Mouse (Mus musculus) hindbrain, embryonic 16.5 days (tissue): Measurements from ENCODE around the gene Pitpna. TPM values are rescaled to one million over a fixed set of nuclear protein-coding genes. Genes with fewer than 3 reads are reported as not detected.

Experiments
- ATAC-seq: fragments of 200-750 bp; cut with Nextera tagmentation; 2 replicates; pipeline ENCODE4 v1.8.0; 2017; ENCODE audit warnings: moderate TSS enrichment, moderate library complexity
- H3K27ac ChIP-seq: fragments of 300-500 bp; sonication (generic); 2 replicates; pipeline ENCODE4 v1.5.1; 2014; ENCODE audit warnings: low read depth, mild to moderate bottlenecking, control low read depth, low read length, moderate library complexity
- H3K27me3 ChIP-seq: fragments of 300-500 bp; sonication (generic); replicated peaks from 2 replicates; pipeline ENCODE4 v1.6.1; 2014; ENCODE audit warnings: low read length; ENCODE audit not compliant: control insufficient read depth, insufficient read depth
- H3K36me3 ChIP-seq: fragments of 300-500 bp; sonication (generic); 2 replicates; pipeline ENCODE4 v1.6.1; 2014; ENCODE audit warnings: mild to moderate bottlenecking, low read length, moderate library complexity, mixed read lengths; ENCODE audit not compliant: control insufficient read depth, insufficient read depth
- H3K4me1 ChIP-seq: fragments of 300-500 bp; sonication (generic); 2 replicates; pipeline ENCODE4 v1.6.1; 2014; ENCODE audit warnings: low read depth, low read length; ENCODE audit not compliant: control insufficient read depth, insufficient read depth
- H3K4me2 ChIP-seq: fragments of 300-500 bp; sonication (generic); 2 replicates; pipeline ENCODE4 v1.6.1; 2014; ENCODE audit warnings: mild to moderate bottlenecking, low read length, control low read depth, moderate library complexity
- H3K4me3 ChIP-seq: fragments of 300-500 bp; sonication (generic); 2 replicates; pipeline ENCODE4 v1.5.1; 2014; ENCODE audit warnings: mild to moderate bottlenecking, low read length, control low read depth, moderate library complexity
- H3K9ac ChIP-seq: fragments of 300-500 bp; sonication (generic); 2 replicates; pipeline ENCODE4 v1.6.1; 2014; ENCODE audit warnings: low read depth, mild to moderate bottlenecking, control low read depth, low read length, moderate library complexity
- H3K9me3 ChIP-seq: fragments of 300-500 bp; sonication (generic); 2 replicates; pipeline ENCODE4 v1.6.1; 2014; ENCODE audit warnings: mild to moderate bottlenecking, low read length, moderate library complexity; ENCODE audit not compliant: control insufficient read depth
- WGBS: fragments of 180-500 bp; shearing (Covaris S2); extraction: QIAGEN DNeasy Blood & Tissue Kit; methylation state at CpG from one replicate; pipeline ENCODE4 v1.1.7; 2014; 5-methylcytosine and 5-hydroxymethylcytosine counted together
- polyA plus RNA-seq: library from polyadenylated mRNA; unstranded; fragments of >200 nt; fragmentation: Nextera tagmentation; extraction: Ambion mirVana; gene quantifications from 2 replicates; pipeline ENCODE4 v1.2.1, GENCODE M21; 2015

Pitpna gene
- polyA plus RNA-seq, 1 experiment from 2014 or later, result 109 TPM

DNA sequence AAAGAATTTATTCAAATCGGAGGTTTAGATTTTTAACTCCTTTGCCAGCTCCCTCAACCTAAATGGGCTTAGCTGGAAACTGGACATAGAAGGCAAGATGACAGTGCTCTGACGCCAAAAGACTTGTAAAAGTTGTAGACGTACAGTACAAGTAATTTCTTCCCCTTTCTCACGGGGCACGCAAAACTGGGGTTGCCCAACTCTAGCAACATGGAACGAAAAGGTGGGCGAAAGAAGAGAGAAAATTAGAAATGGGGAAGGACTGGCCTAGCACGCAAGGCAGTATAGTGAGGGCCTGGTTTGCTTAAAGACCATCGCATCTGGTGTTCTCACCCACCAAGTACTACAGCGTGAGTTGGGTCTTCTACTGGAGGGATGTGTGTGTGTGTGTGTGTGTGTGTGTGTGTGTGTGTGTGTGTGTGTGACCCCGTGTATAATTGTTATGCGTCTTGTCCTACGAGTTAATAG is 63.1 kb downstream of the Pitpna start:
- 45% methylated on average over 13 of the region's 13 CpGs for WGBS
- Histone ChIP-seq H3K9ac (peak overlapping the region; percentile 80), H3K4me2 (peak overlapping the region; percentile 92), H3K36me3 (no peaks in the 10 kb centered on the region), H3K27ac (peak overlapping the region; percentile 74; the same call in 1 of the 2 replicates), H3K9me3 (no peaks in the 10 kb centered on the region), H3K27me3 (peaks cover 12% of the 10 kb centered on the region), H3K4me3 (peak overlapping the region; percentile 62), H3K4me1 (peaks cover 27% of the 10 kb centered on the region)
- no peak for ATAC-seq

GRCm38 (mm10) chr11:75651426-75652221 is 63.7 kb downstream of the Pitpna start:
- Histone ChIP-seq H3K4me3 (peak overlapping the region; percentile 62), H3K4me1 (peaks cover 29% of the 10 kb centered on the region), H3K4me2 (peak overlapping the region; percentile 92), H3K9ac (peak overlapping the region; percentile 80), H3K27ac (peak overlapping the region; percentile 74), H3K27me3 (peaks cover 12% of the 10 kb centered on the region), H3K9me3 (no peaks in the 10 kb centered on the region), H3K36me3 (no peaks in the 10 kb centered on the region)
- ATAC-seq, result peak; percentile 60
- WGBS, result under 1% methylated on average over 50 of the region's 54 CpGs

DNA sequence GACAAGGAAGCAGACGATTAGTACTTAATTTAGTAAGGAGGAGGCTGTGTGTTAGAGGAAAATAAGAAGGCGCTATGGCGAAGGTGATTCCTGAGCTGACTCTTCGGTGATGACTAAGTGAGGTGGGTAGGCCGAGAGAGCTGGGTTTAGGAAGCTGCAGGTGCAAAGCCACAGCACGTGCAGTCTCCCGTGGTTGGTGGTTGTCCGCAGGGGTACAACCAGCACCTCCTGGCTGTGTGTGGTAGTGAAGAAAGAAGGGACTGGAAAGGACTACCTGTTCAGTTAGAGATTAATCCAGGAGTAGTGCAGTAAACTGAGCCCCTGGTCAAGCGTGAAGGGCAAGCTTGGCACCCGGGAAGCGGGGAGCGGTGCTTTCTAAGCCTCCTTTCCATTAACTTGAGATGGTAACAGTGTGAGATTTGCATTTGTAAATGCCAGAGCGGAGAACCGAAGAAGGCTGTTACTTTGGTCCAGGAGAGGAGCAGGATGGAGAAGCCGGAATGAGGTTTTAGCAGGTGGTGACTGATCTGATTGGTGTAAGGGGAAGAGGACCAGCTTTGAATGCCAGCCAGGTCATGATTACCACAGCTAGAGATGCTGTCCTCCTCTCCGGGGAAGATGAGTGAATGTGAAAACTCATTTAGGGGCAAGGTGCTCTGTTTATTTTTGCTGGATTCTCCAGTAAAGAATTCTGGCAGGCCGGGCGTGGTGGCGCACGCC is 64.5 kb downstream of the Pitpna start:
- peak overlapping the region; percentile 74; the same call in 1 of the 2 replicates for H3K27ac ChIP-seq

DNA sequence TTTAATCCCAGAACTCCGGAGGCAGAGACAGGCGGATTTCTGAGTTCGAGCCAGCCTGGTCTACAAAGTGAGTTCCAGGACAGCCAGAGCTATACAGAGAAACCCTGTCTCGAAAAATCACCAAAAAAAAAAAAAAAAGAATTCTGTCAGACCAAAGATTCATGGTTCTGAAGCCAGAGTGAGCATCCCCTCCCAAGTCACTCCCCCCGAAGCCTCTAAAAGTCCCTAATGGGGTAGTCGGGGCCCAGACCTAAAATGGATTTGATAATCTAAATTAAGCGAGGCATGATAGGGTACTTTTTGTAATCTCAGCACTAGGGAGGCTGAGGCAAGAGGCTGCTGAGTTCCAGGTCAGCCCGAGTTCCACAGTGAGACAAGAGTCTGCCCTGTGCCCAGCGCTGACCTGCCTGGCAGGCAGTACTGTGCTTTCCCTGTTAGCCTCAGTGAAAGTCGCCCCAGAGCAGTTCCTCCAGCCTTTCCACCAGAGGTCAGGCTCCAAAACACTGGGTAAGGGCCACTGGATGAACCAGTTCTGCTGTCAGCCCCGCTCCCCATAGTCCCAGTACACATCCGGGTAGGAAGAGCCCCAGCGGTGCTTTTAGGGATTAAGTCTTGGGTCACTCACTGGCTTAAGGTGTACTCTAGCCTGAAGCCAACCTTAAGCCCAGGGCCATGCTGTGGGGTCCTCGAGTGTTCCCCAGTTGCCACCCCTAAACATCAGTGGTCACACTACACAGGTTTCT is 65.2 kb downstream of the Pitpna start:
- Histone ChIP-seq H3K4me1 (peaks cover 24% of the 10 kb centered on the region), H3K4me2 (peak overlapping the region; percentile 86), H3K9ac (no peak overlapping the region), H3K27ac (peak overlapping the region; percentile 51), H3K9me3 (no peaks in the 10 kb centered on the region), H3K4me3 (no peak overlapping the region; the same call in 1 of the 2 replicates), H3K27me3 (peaks cover 12% of the 10 kb centered on the region), H3K36me3 (no peaks in the 10 kb centered on the region)
- no peak for ATAC-seq
- WGBS, result 33% methylated on average over 14 of the region's 14 CpGs

More for the DNA sequence above, 64.5 kb downstream of the Pitpna start:
- H3K36me3 ChIP-seq, result no peaks in the 10 kb centered on the region
- WGBS, result 24% methylated on average over 20 of the region's 20 CpGs
- H3K9me3 ChIP-seq, result no peaks in the 10 kb centered on the region
- H3K4me1 ChIP-seq, result peaks cover 24% of the 10 kb centered on the region
- ATAC-seq, result no peak
- H3K4me3 ChIP-seq, result peak overlapping the region; percentile 62
- peak overlapping the region; percentile 80 for H3K9ac ChIP-seq
- peaks cover 12% of the 10 kb centered on the region for H3K27me3 ChIP-seq
- peak overlapping the region; percentile 92 for H3K4me2 ChIP-seq

DNA sequence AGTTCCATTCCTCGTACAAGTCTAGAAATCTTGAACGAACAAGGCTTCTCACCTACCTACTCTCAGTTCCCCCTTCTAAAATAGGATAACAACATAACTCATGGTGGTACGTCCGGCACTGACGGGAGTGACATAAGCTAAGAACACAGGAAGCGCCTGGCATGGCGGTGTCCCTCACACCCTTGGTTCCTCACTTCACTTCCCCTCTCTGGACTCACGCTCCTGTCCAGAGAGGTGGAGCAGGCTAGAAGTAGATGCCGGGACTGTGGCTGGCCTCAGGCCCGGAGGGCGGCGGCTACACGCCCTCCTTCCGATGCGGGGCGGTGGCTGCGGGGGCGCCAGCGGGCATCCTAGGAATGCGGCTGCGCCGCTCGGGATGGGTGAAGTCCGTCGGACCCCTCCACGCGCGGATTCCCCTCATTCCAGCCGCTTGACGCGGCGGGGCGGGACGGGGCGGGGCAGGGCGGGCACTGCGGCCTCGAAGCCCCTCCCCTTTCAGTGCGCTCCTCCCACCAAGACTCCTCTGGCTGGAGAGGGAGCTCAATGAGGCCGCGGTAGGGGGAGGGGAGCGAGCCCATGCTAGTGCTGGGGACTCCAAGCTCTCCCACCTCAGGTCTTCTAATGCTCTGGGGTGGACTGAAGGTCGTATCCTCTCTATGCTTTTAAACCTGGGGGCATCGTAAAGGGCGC is 66.0 kb downstream of the Pitpna start:
- H3K27me3 ChIP-seq, result peaks cover 12% of the 10 kb centered on the region
- H3K36me3 ChIP-seq, result no peaks in the 10 kb centered on the region
- H3K4me3 ChIP-seq, result peak overlapping the region; percentile 50
- no peaks in the 10 kb centered on the region for H3K9me3 ChIP-seq
- peak overlapping the region; percentile 86 for H3K4me2 ChIP-seq
- H3K27ac ChIP-seq, result peak overlapping the region; percentile 51
- ATAC-seq, result peak; percentile 40
- peak overlapping the region; percentile 68 for H3K9ac ChIP-seq
- H3K4me1 ChIP-seq, result peaks cover 24% of the 10 kb centered on the region
- 2% methylated on average over 39 of the region's 45 CpGs for WGBS

DNA sequence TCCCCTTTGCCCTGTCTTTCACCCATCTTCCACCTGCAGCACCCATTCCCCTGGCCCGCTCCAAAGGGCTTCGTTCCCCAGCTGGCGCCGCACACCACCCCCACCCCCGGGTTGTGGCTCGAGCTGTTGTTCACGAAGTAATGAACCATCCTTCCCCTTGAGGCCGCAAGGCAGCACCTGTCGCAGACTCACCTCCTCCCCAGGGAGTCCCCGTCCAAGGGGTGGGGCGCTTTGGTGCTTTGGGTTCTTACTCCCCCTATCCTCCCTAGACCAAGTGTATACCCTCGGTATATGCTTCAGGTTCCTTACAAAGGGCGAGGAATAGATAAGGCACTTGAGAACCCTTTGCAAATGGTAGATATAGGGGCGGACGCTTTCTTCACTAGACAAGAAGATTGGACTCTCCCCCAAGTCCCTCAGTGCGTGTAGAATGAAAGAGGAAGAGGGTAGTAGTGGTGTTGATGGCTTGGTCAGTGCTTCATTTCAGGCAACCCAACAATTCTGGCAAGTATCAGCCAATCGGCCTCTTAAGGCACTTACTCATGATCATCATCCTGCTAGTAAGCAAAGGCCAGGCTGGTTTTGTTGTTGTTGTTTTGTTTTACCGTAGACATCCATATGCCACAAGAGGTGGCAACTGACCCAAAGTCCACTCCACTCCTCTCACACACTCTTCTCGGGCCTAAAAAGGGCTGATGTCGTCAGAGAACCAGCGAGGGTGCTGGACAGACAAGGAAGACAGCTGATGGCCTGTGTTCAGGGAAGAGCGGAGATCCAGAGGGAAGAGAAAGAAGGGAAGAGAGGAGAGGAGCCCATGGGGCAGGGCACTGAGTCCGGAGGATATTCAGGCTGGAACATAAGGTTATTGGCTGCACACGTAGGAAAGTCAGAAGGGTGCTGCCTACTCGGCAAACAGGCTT is 66.8 kb downstream of the Pitpna start:
- Histone ChIP-seq H3K9ac (peak overlapping the region; percentile 68), H3K4me1 (peaks cover 24% of the 10 kb centered on the region), H3K36me3 (no peaks in the 10 kb centered on the region), H3K27me3 (peaks cover 12% of the 10 kb centered on the region), H3K4me3 (peak overlapping the region; percentile 50), H3K27ac (no peak overlapping the region; the same call in 1 of the 2 replicates), H3K4me2 (peak overlapping the region; percentile 86), H3K9me3 (no peaks in the 10 kb centered on the region)
- WGBS, result 43% methylated on average over 25 of the region's 25 CpGs
- no peak for ATAC-seq

DNA sequence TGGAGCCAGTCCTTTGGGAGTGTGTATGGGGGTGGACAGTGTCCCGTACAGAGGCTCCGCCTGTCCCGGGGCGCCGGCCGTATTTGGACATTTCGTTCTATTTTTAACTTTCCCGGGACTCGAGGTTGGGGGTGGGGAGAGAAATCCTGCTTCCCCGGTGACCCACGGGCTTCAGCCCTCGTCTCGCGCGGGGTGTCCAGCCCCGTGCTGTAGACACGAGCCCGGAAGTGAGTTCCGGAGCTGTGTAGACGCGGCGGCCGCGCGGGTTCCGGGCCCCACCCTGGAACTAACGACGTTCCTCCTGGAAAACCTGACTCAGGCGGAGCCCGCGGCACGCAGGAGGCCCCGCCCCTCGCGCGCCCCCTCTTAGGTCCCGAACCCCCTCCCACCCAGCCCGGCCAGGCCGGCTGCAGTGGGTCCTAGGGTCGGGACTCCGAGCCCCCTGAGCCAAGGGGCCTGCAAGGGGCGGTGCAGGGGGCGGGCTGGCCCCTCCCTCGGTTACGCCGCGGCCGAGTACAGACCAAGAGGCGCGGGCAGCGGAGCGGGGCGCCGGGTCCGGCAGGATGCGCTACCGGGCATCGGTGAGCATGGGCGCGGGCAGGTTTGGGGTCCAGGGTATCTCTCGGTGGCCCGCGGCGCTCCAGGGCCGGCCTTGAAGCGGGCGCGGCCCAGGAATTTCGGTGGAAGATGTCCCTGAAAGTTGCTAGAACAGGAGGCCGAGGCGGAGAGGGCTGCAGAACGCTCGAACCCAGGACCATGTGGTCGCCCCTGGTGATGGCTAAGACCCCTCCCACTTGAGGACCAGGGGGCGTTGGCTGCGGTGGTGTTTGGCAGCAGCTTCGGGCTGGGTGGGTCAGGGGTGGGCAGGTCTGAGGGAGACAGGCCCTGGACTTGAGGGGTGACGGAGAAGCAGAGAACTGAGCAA is 68.0 kb downstream of the Pitpna start:
- H3K4me3 ChIP-seq, result peak overlapping the region; percentile 79
- H3K36me3 ChIP-seq, result peaks cover 2% of the 10 kb centered on the region
- peak overlapping the region; percentile 100 for H3K4me2 ChIP-seq
- 2% methylated on average over 73 of the region's 78 CpGs for WGBS
- H3K9ac ChIP-seq, result peak overlapping the region; percentile 88
- H3K9me3 ChIP-seq, result no peaks in the 10 kb centered on the region
- peaks cover 24% of the 10 kb centered on the region for H3K4me1 ChIP-seq
- ATAC-seq, result peak; percentile 43; the same call in 1 of the 2 replicates
- H3K27me3 ChIP-seq, result peaks cover 12% of the 10 kb centered on the region
- H3K27ac ChIP-seq, result peak overlapping the region; percentile 59
